Mouse (Mus musculus) neutrophil, adult 5-6 weeks (primary cell): ENCODE data around the gene Coq6. TPM values are rescaled to one million over a fixed set of nuclear protein-coding genes. Genes with fewer than 3 reads are reported as not detected.

Experiments used
- ATAC-seq: fragments of 151-379, 151-347 bp; 2 replicates; pipeline ENCODE4 v1.8.0; 2017; ENCODE audit warnings: mild to moderate bottlenecking, moderate TSS enrichment; ENCODE audit not compliant: insufficient number of reproducible peaks, poor library complexity, low FRiP score, severe bottlenecking; ENCODE audit errors: extremely low read depth
- total RNA-seq: library from RNA; stranded (forward); fragments of 200-1000 nt; gene quantifications from 2 replicates; pipeline ENCODE4 v1.2.3, GENCODE M21; 2017

Coq6 gene
- total RNA-seq, 1 experiment from 2014 or later, result 8.1 TPM

DNA sequence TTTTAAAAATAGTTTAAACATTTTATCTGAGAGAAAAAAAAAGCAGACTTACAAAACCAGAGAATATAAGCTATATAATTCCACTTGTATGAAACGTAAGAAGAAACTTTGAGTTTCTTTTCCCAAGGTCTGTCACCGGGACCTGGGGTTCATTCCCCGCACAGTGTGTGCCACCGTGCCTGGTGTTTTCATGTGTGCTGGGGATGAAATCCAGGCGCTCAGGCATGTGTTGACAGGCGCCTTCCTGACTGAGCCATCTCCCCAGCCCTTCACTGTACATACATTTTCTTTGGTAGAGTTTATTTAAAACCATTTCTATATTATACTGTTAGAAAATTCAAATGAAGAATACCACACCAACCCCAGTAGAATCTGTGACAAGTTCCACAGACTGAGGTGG is 28.9 kb downstream of the Coq6 start:
- ATAC-seq, result no peak

DNA sequence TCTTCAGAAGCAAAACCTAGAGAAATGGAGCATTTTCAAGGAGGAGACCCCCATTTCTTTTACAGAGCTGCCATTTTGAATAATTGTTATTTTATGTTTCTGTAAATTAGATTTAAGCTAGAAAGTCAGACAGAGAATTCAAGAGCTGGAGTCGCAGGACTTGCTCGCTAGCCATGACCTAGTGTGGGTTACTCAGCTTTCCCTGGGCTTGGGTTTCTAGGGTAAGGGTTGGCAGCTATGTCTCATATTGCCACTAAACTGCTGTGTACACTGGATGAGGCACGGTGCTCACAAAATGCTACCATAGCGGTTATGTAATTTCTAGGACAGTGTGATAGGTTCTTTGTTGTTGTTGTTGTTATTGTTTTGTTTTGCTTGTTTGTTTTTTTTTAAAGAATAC is 31.2 kb downstream of the Coq6 start:
- no peak for ATAC-seq

DNA sequence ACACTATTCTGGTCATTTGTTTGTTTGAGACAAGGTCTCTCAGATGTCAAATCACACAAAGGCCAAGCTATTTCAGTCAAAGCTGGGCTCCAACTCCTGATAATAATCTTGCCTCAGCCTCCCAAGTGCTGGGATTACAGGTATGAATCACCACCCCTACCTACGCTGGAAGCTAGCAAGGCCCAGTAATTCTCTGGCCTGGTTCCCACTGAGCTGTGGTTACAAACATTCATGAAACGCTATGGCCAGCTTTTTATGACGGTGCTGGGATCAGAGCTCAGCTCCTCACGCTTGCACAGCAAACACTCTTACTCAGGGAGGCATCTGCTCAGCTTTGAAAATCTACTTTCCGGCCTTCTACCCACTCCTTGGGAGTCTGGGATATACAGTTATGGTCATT is 32.4 kb downstream of the Coq6 start:
- no peak for ATAC-seq

DNA sequence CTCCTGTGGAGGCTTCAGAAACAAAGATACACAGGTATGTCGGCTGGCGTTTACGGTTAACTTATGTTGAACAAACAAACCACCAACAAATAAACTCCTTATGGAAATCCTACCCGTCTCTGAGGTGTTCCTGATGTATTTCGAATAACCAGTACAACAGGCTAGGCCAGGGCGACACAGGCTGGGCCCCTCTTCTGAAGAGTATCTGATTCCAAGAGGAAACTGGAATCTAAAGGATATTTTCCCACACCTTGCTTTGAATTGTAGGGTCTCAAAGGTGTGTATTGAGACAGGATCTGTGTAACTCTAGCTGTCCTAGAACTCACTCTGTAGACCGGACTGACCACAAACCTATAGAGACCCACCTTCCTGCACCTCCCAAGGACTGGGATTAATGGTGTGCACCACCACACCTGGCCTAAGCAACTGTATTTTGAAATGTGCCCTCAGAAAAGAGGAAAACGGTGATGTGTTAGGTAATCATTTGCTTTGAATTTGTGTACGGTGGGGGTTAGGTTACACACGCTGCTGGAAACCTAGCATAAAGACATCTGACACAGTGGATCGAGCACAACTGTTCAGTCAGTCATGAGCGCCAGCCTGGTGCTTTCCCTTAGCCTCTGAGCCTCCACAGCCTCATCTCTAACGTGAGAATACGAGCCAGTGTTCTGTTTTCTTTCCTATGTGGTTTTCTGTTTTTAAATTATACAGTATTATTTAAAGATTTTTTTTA is 35.7 kb downstream of the Coq6 start:
- no peak for ATAC-seq

DNA sequence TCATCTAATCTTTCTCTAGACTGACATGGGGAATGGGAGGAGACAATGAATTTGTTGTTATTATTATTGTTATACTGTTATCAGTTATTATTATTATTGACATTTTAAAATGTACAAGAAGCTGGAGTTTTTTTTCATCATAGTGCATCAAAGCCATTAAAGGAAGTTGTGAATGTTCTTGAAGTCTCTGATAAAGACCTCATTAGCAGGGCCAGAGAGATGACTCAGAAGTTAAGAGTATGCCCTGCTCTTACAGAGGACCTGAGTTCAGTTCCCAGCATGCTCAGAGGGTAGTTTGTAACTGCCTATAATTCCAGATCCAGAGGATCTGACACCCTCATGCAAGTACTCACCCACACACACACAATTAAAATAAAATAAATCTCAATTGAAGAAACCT is 36.2 kb downstream of the Coq6 start:
- no peak for ATAC-seq

DNA sequence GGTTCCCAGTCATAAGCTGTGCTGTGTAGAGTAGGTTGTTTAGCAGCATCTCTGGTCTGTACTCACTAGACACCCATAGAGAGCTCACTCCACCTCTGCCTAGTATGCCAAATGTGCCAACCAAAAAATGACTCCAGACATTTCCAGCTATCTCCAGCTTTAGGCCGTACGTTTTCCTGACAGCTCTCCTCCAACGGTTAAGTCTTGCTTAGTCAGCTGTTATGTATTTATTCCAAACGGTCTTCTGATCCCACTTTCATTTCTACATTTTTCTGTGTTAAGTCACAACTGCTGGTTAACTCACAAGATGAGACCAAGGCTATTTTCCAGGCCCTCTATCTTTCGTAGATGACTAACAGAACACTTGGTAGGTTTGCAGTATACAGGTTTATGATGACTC is 37.2 kb downstream of the Coq6 start:
- ATAC-seq, result no peak

DNA sequence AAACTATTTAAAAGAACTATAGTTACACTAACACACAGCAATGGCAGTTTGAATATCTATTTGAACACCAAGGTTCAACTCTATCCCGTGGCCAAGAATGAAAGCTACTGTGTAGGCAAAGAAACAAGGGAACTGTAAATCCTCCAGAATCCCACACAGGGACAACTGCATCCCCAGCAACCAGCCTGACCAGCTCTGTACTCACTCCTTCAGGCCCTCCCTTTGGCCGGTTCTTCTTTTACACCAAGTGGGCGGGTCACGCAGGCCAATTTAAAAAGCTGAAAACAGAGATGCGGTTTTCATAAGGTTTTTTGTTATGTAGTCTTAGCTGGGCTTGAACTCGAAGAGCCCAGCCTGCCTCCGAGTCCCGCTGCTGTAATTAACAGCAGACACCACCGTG is 37.7 kb downstream of the Coq6 start:
- no peak for ATAC-seq

DNA sequence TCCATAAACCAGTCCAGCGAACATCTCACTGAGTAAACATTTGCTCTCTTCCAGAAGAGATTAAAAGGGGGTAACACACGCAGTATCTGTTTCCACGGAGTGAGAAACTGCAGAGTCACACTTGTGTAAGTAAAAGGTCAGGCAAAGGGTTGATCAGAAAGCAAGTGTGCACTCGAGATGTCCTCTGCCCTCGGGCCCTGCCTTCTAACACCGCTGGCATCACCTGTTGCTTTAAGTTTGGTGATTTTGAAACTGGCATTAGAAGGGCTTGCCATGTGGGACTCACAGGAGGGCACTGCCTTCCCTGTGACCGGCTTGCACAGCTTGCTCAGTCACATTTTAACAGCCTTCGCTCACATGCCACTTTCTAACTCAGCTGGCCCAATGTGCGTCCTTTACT is 38.2 kb downstream of the Coq6 start:
- no peak for ATAC-seq

DNA sequence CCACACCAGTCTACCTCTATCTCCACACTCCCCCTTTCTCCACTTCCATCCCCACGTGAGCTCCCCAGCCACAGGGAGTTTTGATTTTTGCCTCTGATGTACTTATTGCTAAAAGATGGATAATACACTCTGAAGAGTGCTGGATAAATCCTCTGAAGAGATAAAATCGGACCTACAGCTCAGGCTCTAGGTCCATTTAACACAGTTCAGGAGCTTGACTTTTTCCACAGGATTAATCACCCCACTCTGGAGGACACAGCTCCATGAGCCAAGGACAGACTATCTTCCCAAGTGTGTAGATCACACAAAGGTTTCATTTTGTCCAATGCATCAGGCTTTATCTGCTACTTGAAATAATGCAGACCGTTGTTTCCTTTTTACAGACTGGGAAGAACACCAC is 38.6 kb downstream of the Coq6 start:
- ATAC-seq, result no peak

DNA sequence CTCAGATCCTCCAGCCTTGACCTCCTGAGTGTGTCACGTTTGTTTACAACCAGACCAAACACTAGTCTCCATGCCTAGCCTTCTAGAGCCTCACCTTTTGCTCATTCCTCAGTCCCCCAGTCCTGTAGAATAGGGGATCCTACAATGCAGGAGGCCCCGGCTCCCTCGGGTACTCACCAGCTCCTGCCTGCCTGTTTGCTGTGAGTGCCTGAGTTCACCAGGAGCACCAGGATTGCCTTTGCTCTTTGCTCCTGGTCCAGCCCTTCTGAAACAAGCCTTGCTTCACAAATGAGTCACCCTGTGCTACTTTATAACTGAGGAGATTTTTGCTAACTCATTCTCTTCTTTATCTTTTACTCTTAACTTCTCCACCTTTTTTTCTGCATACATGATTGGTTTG is 39.2 kb downstream of the Coq6 start:
- ATAC-seq, result no peak

DNA sequence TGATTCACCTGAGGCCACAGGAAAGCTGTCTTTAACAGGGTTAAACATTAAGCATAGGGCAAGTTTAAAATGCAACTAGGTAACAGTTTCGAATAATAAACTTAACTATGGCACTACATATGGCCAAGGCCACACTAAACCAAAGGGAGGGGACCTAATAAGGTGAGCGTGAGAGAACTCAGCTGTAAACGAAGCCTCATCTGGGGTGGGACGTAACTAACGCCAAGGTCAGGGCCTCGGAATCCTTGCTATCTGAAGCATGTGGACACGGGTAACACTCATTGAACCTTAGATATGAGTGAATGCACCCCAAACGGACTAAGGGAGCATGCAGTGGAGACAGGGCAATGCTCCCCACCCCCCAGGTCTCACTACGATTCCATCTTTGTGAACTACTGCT is 41.5 kb downstream of the Coq6 start:
- no peak for ATAC-seq

DNA sequence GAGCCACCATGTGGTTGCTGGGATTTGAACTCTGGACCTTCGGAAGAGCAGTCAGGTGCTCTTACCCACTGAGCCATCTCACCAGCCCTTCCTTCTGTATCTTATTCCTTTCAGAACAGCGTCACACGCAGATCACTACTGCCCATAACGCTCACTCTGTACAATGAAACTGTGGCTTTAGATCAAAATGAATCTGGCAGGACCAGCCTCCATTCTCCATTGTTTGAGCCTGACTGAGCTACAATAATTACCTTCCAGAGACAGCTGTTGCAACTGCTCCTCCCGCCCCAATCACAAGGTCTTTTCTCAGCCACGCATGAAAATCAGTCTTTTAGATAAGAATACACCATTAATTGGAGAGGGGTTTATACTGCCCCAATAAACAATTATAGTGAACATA is 43.1 kb downstream of the Coq6 start:
- ATAC-seq, result no peak

DNA sequence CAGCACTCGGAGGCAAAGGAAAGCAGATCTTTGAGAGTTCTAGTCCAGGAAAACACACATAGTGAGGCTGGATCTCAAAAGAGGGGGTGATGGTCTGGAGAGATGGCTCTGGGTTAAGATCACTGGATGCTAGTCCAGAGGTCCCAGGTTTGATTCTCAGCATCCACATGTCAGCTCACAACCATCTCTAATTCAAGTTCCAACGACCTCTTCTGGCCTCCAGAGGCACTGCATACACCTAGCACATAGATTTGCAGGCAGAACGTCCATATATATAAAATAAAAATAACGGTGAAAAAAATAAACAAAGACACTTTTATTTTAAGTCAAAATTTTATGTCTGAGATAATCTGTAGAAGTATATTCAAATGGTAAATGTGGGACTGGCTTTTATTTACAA is 45.8 kb downstream of the Coq6 start:
- ATAC-seq, result no peak

DNA sequence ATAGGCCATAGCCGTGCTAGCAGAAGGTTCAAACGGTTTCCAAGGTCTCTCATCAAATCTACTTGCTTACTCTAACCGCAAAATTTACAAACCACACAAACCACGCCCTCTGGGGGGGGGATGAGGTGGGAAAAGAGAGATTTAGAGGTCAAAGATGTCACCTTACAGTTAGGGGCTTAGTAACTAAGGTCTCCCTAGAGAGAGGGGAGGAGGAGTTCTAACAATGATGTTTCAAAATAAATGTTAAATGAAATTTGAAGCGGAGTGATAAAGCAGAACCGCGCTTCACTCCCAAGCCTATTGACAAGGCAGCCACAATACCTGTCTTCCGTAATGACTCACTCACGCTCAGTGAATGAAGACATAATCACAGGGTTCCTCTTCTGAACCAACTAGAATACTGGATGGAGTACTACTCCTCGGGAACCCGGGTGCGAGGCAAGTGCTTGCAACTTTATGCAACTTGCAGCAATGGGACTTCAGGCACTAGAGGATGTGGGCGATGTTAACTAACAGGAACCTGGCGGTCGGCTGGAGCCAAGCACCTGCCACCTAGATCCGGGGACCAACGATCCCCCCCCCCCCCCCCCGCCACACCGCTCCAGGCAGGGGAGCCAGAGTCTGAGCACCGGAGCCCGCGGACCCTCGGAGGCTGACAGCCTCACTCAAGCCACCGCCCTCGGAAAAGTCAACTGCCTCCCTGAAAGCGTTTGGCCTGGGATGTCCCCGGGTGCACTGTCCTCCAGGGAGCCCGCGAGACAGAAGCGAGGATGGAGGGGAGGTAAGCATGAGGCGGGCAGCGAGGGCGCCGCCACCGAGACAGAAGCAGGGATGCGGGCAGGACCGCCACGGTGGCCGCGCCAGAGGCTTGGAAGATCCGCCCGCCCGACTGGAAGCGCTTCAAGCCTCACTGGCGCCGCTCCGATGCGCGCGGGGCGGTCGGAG is 46.7 kb downstream of the Coq6 start:
- ATAC-seq, result peak; percentile 84

DNA sequence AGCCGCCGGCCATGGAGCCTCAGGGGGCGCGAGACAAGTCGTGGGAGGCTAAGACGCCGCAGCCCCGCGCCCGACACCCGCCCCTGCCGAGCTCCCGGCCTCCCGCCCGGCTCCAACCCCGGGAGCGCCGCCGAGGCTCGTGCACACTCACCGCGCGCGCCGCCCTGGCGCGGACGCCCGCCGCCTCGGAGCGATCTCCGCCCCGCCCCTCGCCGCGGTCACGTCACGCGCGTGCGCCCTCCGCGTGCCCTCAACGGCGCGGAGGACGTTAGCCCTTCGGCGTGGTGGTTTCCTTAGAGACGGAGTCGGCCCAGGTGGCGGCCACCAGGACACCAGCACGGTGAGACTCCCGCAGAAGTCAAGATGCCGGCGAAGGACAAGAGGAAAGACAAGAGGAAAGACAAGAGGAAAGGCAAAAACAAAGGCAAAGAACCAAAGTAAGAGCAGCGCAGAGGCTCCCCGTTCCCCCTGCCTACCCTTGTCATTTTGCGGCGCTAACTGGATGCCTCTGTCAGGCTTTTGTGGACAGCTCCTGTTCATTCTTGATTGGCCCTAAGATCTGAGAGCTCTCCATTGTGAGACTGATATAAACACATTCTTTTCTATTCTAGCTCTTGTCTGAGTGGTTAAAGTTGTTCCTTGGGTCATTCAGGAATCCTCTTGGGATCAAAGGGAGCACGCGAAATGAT is 47.5 kb downstream of the Coq6 start, which contains the start of the genes Entpd5 and Bbof1:
TSS of gene Entpd5 (minus strand) at position 211 of the 689 bp plus-strand sequence.
TSS of gene Bbof1 (plus strand) at position 253 of the 689 bp plus-strand sequence.
- ATAC-seq, result peak; percentile 77

DNA sequence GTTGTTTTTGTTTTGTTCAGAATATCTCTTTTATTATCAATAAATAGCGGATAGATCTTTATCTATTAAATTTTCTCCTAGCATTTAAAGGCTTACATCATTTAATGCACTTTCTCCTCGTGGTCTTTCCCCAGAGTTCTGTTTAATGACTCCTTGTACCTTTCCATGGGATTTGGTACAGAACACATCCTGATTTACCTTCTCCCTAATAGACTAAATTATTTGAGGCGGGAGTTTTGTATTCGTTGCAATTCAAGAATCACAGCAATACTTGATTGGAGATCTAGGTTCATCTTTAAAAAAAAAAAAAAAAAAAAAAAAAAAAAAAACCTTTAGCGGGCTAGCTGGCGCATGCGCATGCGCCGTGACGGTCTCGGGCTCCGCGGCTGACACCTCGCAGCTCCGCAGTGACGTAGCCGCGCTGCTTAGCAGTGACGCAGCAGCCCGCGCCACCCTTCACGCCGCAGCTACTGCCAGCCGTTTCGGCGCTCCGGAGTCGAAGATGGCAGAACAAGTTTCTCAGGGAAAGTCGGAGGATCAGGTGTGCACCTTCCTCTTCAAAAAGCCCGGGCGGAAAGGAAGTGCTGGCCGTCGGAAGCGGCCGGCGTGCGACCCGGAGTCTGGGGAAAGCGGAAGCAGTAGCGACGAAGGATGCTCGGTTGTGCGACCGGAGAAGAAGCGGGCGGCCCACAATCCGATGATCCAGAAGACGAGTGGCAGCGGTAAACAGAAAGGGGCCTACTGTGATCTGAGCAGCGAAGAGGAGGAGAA is 55.6 kb downstream of the Coq6 start, which contains the start of gene Rnf113a2:
TSS of gene Rnf113a2 (plus strand) at position 363 of the 771 bp plus-strand sequence.
- peak; percentile 97 for ATAC-seq

DNA sequence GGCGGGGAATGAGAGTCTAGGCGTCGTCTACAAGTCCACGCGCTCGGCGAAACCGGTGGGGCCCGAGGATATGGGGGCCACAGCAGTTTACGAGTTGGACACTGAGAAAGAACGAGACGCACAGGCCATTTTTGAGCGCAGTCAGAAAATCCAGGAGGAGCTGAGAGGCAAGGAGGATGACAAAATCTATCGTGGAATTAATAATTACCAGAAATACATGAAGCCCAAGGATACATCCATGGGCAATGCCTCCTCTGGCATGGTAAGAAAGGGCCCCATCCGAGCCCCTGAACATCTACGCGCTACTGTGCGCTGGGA is 56.1 kb downstream of the Coq6 start:
- no peak for ATAC-seq
